Mouse (Mus musculus) hindbrain, embryonic 15.5 days (tissue): ENCODE results near the gene Lrg1. TPM values are rescaled to one million over a fixed set of nuclear protein-coding genes. Genes with fewer than 3 reads are reported as not detected.

Experiments
- ATAC-seq: fragments of 200-750 bp; cut with Nextera tagmentation; 2 replicates; pipeline ENCODE4 v1.8.0; 2017; ENCODE audit warnings: low read depth, moderate number of reproducible peaks, moderate TSS enrichment; ENCODE audit not compliant: low FRiP score
- H3K27ac ChIP-seq: fragments of 300-500 bp; sonication (generic); replicated peaks from 2 replicates; pipeline ENCODE4 v1.5.1; 2015; ENCODE audit warnings: mild to moderate bottlenecking, inconsistent platforms
- H3K27me3 ChIP-seq: fragments of 300-500 bp; sonication (generic); 2 replicates; pipeline ENCODE4 v1.6.1; 2015; ENCODE audit warnings: control low read depth, inconsistent platforms
- H3K36me3 ChIP-seq: fragments of 300-500 bp; sonication (generic); 2 replicates; pipeline ENCODE4 v1.6.1; 2015; ENCODE audit warnings: control low read depth, inconsistent platforms
- H3K4me1 ChIP-seq: fragments of 300-500 bp; sonication (generic); replicated peaks from 2 replicates; pipeline ENCODE4 v1.6.1; 2015; ENCODE audit warnings: control low read depth, inconsistent platforms
- H3K4me2 ChIP-seq: fragments of 300-500 bp; sonication (generic); 2 replicates; pipeline ENCODE4 v1.6.1; 2015; ENCODE audit warnings: moderate library complexity, mild to moderate bottlenecking, inconsistent platforms
- H3K4me3 ChIP-seq: fragments of 300-500 bp; sonication (generic); 2 replicates; pipeline ENCODE4 v1.5.1; 2015; ENCODE audit warnings: mild to moderate bottlenecking, inconsistent platforms
- H3K9ac ChIP-seq: fragments of 300-500 bp; sonication (generic); 2 replicates; pipeline ENCODE4 v1.6.1; 2015; ENCODE audit warnings: inconsistent platforms
- H3K9me3 ChIP-seq: fragments of 300-500 bp; sonication (generic); 2 replicates; pipeline ENCODE4 v1.6.1; 2016; ENCODE audit warnings: control low read depth, inconsistent platforms
- WGBS: fragments of 180-500 bp; shearing (Covaris S2); methylation state at CpG from one replicate; pipeline ENCODE4 v1.1.7; 2015; 5-methylcytosine and 5-hydroxymethylcytosine counted together
- polyA plus RNA-seq: library from polyadenylated mRNA; unstranded; fragments of >200 nt; fragmentation: Nextera tagmentation; extraction: Ambion mirVana; gene quantifications from 2 replicates; pipeline ENCODE4 v1.2.1, GENCODE M21; 2015

Lrg1 gene
- polyA plus RNA-seq: 0.33 and 0.62 TPM in 2 replicates

- ATAC-seq: no peak
- Histone ChIP-seq H3K36me3 (peaks cover 33% of the 10 kb centered on the region), H3K9ac (no peak within 1 kb of the TSS), H3K27ac (no peak within 1 kb of the TSS), H3K27me3 (peaks cover 69% of the 10 kb centered on the region), H3K9me3 (peaks cover 10% of the 10 kb centered on the region; the same call in 1 of the 2 replicates), H3K4me1 (peaks cover 19% of the 10 kb centered on the region), H3K4me3 (no peak within 1 kb of the TSS), H3K4me2 (no peak within 1 kb of the TSS)
- 67% methylated on average over 2 of the region's 2 CpGs for WGBS
Measured at GRCm38 (mm10) chr17:56121826-56122225, at the start of gene Lrg1. TSS of gene Lrg1 (minus strand) at chr17:56122001.

GRCm38 (mm10) chr17:56171456-56171855 lies 49.7 kb upstream of the Lrg1 start:
- Histone ChIP-seq H3K4me1 (peaks cover 10% of the 10 kb centered on the region), H3K9ac (no peak overlapping the region), H3K27me3 (no peaks in the 10 kb centered on the region), H3K9me3 (no peaks in the 10 kb centered on the region), H3K4me3 (no peak overlapping the region), H3K27ac (no peak overlapping the region), H3K4me2 (no peak overlapping the region), H3K36me3 (peaks cover 4% of the 10 kb centered on the region)
- ATAC-seq: no peak
- WGBS: 63% methylated on average over 9 of the region's 9 CpGs

- WGBS: 19% methylated on average over 10 of the region's 10 CpGs
Measured at GRCm38 (mm10) chr17:56170636-56171035, 48.8 kb upstream of the Lrg1 start.

GRCm38 (mm10) chr17:56169830-56170229 lies 48.0 kb upstream of the Lrg1 start:
- WGBS: 63% methylated on average over 6 of the region's 6 CpGs
- no peak overlapping the region for H3K9ac ChIP-seq
- H3K4me2 ChIP-seq: 0 out of 2 replicates have a peak overlapping the region, but pooled peaks have one; percentile 4
- no peaks in the 10 kb centered on the region for H3K9me3 ChIP-seq
- no peaks in the 10 kb centered on the region for H3K27me3 ChIP-seq
- no peaks in the 10 kb centered on the region; the same call in 1 of the 2 replicates for H3K36me3 ChIP-seq
- no peak overlapping the region for H3K4me3 ChIP-seq
- ATAC-seq: no peak
- peaks cover 16% of the 10 kb centered on the region for H3K4me1 ChIP-seq
- no peak overlapping the region for H3K27ac ChIP-seq

More at GRCm38 (mm10) chr17:56170636-56171035, 48.8 kb upstream of the Lrg1 start:
- Histone ChIP-seq H3K27me3 (no peaks in the 10 kb centered on the region), H3K9ac (no peak overlapping the region), H3K27ac (peak overlapping the region; percentile 53; the same call in 1 of the 2 replicates), H3K36me3 (no peaks in the 10 kb centered on the region; the same call in 1 of the 2 replicates), H3K4me3 (no peak overlapping the region), H3K9me3 (no peaks in the 10 kb centered on the region), H3K4me1 (peaks cover 13% of the 10 kb centered on the region), H3K4me2 (peak overlapping the region; percentile 3; the same call in 1 of the 2 replicates)
- peak; percentile 32; the same call in 1 of the 2 replicates for ATAC-seq

GRCm38 (mm10) chr17:56165671-56166070 lies 43.9 kb upstream of the Lrg1 start:
- Histone ChIP-seq H3K9ac (no peak overlapping the region), H3K4me1 (peaks cover 24% of the 10 kb centered on the region), H3K27me3 (peaks cover 9% of the 10 kb centered on the region; the same call in 1 of the 2 replicates), H3K27ac (no peak overlapping the region; the same call in 1 of the 2 replicates), H3K9me3 (no peaks in the 10 kb centered on the region), H3K4me3 (no peak overlapping the region), H3K36me3 (no peaks in the 10 kb centered on the region), H3K4me2 (0 out of 2 replicates have a peak overlapping the region, but pooled peaks have one; percentile 16)
- WGBS: 28% methylated on average over 11 of the region's 11 CpGs
- ATAC-seq: no peak

GRCm38 (mm10) chr17:56164510-56164909 lies 42.7 kb upstream of the Lrg1 start:
- H3K27me3 ChIP-seq: peaks cover 9% of the 10 kb centered on the region; the same call in 1 of the 2 replicates
- WGBS: 67% methylated on average over 3 of the region's 3 CpGs
- H3K9ac ChIP-seq: no peak overlapping the region
- H3K9me3 ChIP-seq: no peaks in the 10 kb centered on the region
- no peaks in the 10 kb centered on the region for H3K36me3 ChIP-seq
- no peak overlapping the region for H3K4me3 ChIP-seq
- no peak for ATAC-seq
- H3K4me2 ChIP-seq: no peak overlapping the region
- no peak overlapping the region for H3K27ac ChIP-seq
- H3K4me1 ChIP-seq: peaks cover 19% of the 10 kb centered on the region

- no peak overlapping the region for H3K9ac ChIP-seq
- WGBS: 81% methylated on average over 6 of the region's 6 CpGs
- no peak for ATAC-seq
- H3K9me3 ChIP-seq: no peaks in the 10 kb centered on the region
- H3K4me2 ChIP-seq: peak overlapping the region; percentile 68; the same call in 1 of the 2 replicates
- peaks cover 19% of the 10 kb centered on the region for H3K4me1 ChIP-seq
- no peak overlapping the region for H3K4me3 ChIP-seq
- no peak overlapping the region for H3K27ac ChIP-seq
- H3K36me3 ChIP-seq: no peaks in the 10 kb centered on the region
- peaks cover 12% of the 10 kb centered on the region; the same call in 1 of the 2 replicates for H3K27me3 ChIP-seq
Measured at GRCm38 (mm10) chr17:56163523-56164102, 41.8 kb upstream of the Lrg1 start.

- Histone ChIP-seq H3K27me3 (peaks cover 15% of the 10 kb centered on the region; the same call in 1 of the 2 replicates), H3K36me3 (no peaks in the 10 kb centered on the region), H3K9me3 (no peaks in the 10 kb centered on the region), H3K9ac (peak within 1 kb of the TSS; percentile 52), H3K4me3 (peak within 1 kb of the TSS; percentile 50), H3K27ac (peak within 1 kb of the TSS; percentile 18; the same call in 1 of the 2 replicates), H3K4me2 (peak within 1 kb of the TSS; percentile 68), H3K4me1 (peaks cover 19% of the 10 kb centered on the region)
- peak; percentile 97 for ATAC-seq
- WGBS: 2% methylated on average over 30 of the region's 30 CpGs
Measured at GRCm38 (mm10) chr17:56162231-56162774, 40.5 kb upstream of the Lrg1 start, which contains the start of gene Tnfaip8l1. TSS of gene Tnfaip8l1 (plus strand) at chr17:56162477.

GRCm38 (mm10) chr17:56159729-56160128 lies 37.9 kb upstream of the Lrg1 start:
- H3K4me3 ChIP-seq: no peak overlapping the region
- H3K27me3 ChIP-seq: peaks cover 19% of the 10 kb centered on the region; the same call in 1 of the 2 replicates
- WGBS: 3% methylated on average over 9 of the region's 9 CpGs
- peaks cover 12% of the 10 kb centered on the region for H3K4me1 ChIP-seq
- H3K27ac ChIP-seq: no peak overlapping the region
- no peak for ATAC-seq
- no peaks in the 10 kb centered on the region for H3K36me3 ChIP-seq
- no peaks in the 10 kb centered on the region for H3K9me3 ChIP-seq
- H3K4me2 ChIP-seq: no peak overlapping the region
- no peak overlapping the region for H3K9ac ChIP-seq

GRCm38 (mm10) chr17:56153643-56154042 lies 31.8 kb upstream of the Lrg1 start:
- peak; percentile 61; the same call in 1 of the 2 replicates for ATAC-seq

GRCm38 (mm10) chr17:56149897-56150296 lies 28.1 kb upstream of the Lrg1 start:
- 34% methylated on average over 2 of the region's 2 CpGs for whole genome bisulfite sequencing
- Histone ChIP-seq H3K27ac (no peak overlapping the region), H3K4me3 (no peak overlapping the region), H3K27me3 (peaks cover 14% of the 10 kb centered on the region), H3K4me2 (no peak overlapping the region), H3K4me1 (peaks cover 17% of the 10 kb centered on the region), H3K9ac (no peak overlapping the region), H3K9me3 (no peaks in the 10 kb centered on the region), H3K36me3 (no peaks in the 10 kb centered on the region)
- ATAC-seq: no peak

More at GRCm38 (mm10) chr17:56153643-56154042, 31.8 kb upstream of the Lrg1 start:
- Histone ChIP-seq H3K9ac (no peak overlapping the region), H3K27me3 (peaks cover 11% of the 10 kb centered on the region; the same call in 1 of the 2 replicates), H3K4me2 (no peak overlapping the region), H3K4me3 (no peak overlapping the region), H3K36me3 (no peaks in the 10 kb centered on the region), H3K27ac (no peak overlapping the region), H3K9me3 (no peaks in the 10 kb centered on the region), H3K4me1 (peaks cover 12% of the 10 kb centered on the region)
- WGBS: 18% methylated on average over 9 of the region's 9 CpGs
